Mouse (Mus musculus) megakaryocyte, embryonic 14.5 days (primary cell): ENCODE results near the gene Fam184b.

Experiments
- FLI1 ChIP-seq: IDR thresholded peaks from 2 replicates; pipeline ENCODE4 v1.6.1; 2012; ENCODE audit warnings: low read length, inconsistent platforms, mixed read lengths
- GATA1 ChIP-seq: IDR thresholded peaks from 3 replicates; pipeline ENCODE4 v1.6.1; 2012; ENCODE audit warnings: mixed read lengths, low read length, inconsistent platforms, borderline replicate concordance

DNA sequence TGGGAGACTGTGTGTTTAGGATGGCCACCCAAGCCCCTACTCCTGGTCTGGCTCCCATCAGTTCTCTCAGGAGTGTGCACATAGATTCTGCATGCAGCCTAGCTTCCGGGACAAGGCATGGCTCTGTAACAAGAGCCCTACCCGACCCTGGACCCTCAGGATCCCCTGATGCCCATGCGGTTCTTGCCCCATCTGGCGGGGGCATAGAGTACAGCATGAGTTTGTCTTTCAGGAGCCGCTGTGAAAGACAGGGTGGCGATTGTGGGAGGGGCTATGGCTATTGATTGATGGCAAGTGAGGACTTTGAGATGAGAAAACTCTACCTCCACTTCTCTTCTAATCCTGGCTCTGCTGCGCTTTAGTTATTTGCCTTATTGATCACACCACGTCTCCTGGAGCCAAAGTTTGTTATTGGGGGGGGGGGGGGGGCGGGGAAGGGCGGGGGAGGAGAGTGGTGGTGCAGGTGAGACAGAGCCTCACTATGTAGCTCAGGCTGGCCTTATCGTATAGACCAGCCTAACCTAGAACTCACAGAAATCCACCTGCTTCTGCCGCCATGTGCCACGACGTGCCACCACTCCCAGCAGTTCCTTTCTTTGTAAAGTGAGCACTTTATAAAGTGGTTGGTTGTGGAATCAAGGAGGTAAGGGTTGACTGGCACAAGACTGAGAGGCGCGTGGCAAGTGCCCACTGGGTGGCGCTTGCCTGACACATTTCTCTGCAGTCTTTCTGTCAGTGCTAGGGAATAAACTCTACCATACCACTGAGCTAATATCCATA lies 104.9 kb downstream of the Fam184b start:
- TF ChIP-seq GATA1 = no peak
- TF ChIP-seq FLI1 = no peak
